Mouse (Mus musculus) MEL (cell line): ENCODE data around the gene Gli3.

Source experiments
- EP300 ChIP-seq, 2 experiments: IDR thresholded peaks; 2 replicates each; pipeline ENCODE4 v1.6.1; 2011; ENCODE audit warnings: improper control_type of control experiment in 2 of 2, low read length in 2 of 2, low read depth in 1 of 2, mild to moderate bottlenecking in 1 of 2
- GATA1 ChIP-seq: IDR thresholded peaks from 2 replicates; pipeline ENCODE4 v1.6.1; 2011; ENCODE audit warnings: low read depth, low read length, improper control_type of control experiment
- HCFC1 ChIP-seq: IDR thresholded peaks from 2 replicates; pipeline ENCODE4 v1.6.1; 2012; ENCODE audit warnings: low read depth, mild to moderate bottlenecking, inconsistent platforms, low read length, improper control_type of control experiment, moderate library complexity
- JUND ChIP-seq: IDR thresholded peaks from 2 replicates; pipeline ENCODE4 v1.6.1; 2011; ENCODE audit warnings: low read depth, mild to moderate bottlenecking, improper control_type of control experiment, low read length
- MYB ChIP-seq: IDR thresholded peaks from 2 replicates; pipeline ENCODE4 v1.6.1; 2011; ENCODE audit warnings: mild to moderate bottlenecking, low read depth, low read length, improper control_type of control experiment
- POLR2A ChIP-seq, 2 experiments: IDR thresholded peaks; 2 replicates each; pipeline ENCODE4 v1.6.1; 2011 to 2012; ENCODE audit warnings: low read length in 2 of 2, mild to moderate bottlenecking in 2 of 2, control low read depth in 1 of 2, improper control_type of control experiment in 1 of 2, low read depth in 1 of 2, moderate library complexity in 1 of 2; ENCODE audit not compliant: control insufficient read depth in 1 of 2, insufficient read depth in 1 of 2, poor library complexity in 1 of 2
- POLR2AphosphoS5 ChIP-seq: IDR thresholded peaks from 2 replicates; pipeline ENCODE4 v1.6.1; 2012; ENCODE audit warnings: low read depth, borderline replicate concordance, mild to moderate bottlenecking, inconsistent platforms, low read length, moderate library complexity, mixed read lengths
- ZKSCAN1 ChIP-seq: IDR thresholded peaks from 2 replicates; pipeline ENCODE4 v1.6.1; 2012; ENCODE audit warnings: low read depth, mild to moderate bottlenecking, inconsistent platforms, low read length, improper control_type of control experiment, moderate library complexity

- no peak for TF ChIP-seq JUND
- TF ChIP-seq POLR2AphosphoS5 = no peak
- TF ChIP-seq EP300 (IDR thresholded peaks at IDR 0.05; ENCODE audit: low read depth in 1 of 2, low read length in 2 of 2) = no peak
- no peak for TF ChIP-seq MYB
- no peak for TF ChIP-seq ZKSCAN1
- TF ChIP-seq HCFC1 = no peak
- no peak for TF ChIP-seq POLR2A (IDR thresholded peaks at IDR 0.05; ENCODE audit: control insufficient read depth in 1 of 2, insufficient read depth in 1 of 2, low read depth in 1 of 2, low read length in 2 of 2, poor library complexity in 1 of 2)
- TF ChIP-seq GATA1 = no peak
Observed at GRCm38 (mm10) chr13:15617423-15617822, 154.4 kb downstream of the Gli3 start.
